Mouse (Mus musculus) skeletal muscle tissue, adult 2 months (tissue): ENCODE results near the gene Psph.
"Not testable (repeated sequence)": the region's sequence is repeated elsewhere in the genome, so short reads cannot be mapped to it uniquely, and the experiment has no call there.

Source experiments
- DNase-seq: peaks from one replicate; pipeline ENCODE4 v3.0.0-alpha.2; 2012; ENCODE audit warnings: low read depth, low spot score

Gene Psph

GRCm38 (mm10) chr5:129786818-129787790 is at the start of gene Psph:
Gene Psph (minus strand): TSS chr5:129787449.
- DNase-seq = peak; percentile 99

GRCm38 (mm10) chr5:129790591-129790990 is 3.3 kb upstream of the Psph start:
- not testable (repeated sequence) for DNase-seq

GRCm38 (mm10) chr5:129787818-129788593 is 757 bp upstream of the Psph start:
- DNase-seq = no peak

- no peak for DNase-seq
Observed at GRCm38 (mm10) chr5:129786161-129786560, 1.1 kb downstream of the Psph start.

- DNase-seq = no peak
Observed at GRCm38 (mm10) chr5:129785235-129785870, 1.9 kb downstream of the Psph start.

GRCm38 (mm10) chr5:129782211-129782610 is 5.0 kb downstream of the Psph start:
- DNase-seq = peak; percentile 36

- no peak for DNase-seq
Observed at GRCm38 (mm10) chr5:129780131-129780530, 7.1 kb downstream of the Psph start.

GRCm38 (mm10) chr5:129778996-129779716 is 8.1 kb downstream of the Psph start:
- peak; percentile 68 for DNase-seq

GRCm38 (mm10) chr5:129778348-129778995 is 8.8 kb downstream of the Psph start:
- DNase-seq = no peak

GRCm38 (mm10) chr5:129774661-129775060 is 12.6 kb downstream of the Psph start:
- DNase-seq = no peak

GRCm38 (mm10) chr5:129773330-129773729 is 13.9 kb downstream of the Psph start:
- not testable (repeated sequence) for DNase-seq

GRCm38 (mm10) chr5:129772433-129772832 is 14.8 kb downstream of the Psph start:
- DNase-seq = no peak

- no peak for DNase-seq
Observed at GRCm38 (mm10) chr5:129770443-129771355, 16.6 kb downstream of the Psph start.

GRCm38 (mm10) chr5:129761865-129762540 is 25.2 kb downstream of the Psph start:
- no peak for DNase-seq

GRCm38 (mm10) chr5:129759929-129760480 is 27.2 kb downstream of the Psph start:
- no peak for DNase-seq

- no peak for DNase-seq
Observed at GRCm38 (mm10) chr5:129756886-129757285, 30.4 kb downstream of the Psph start.

GRCm38 (mm10) chr5:129744050-129744449 is 43.2 kb downstream of the Psph start:
- DNase-seq = no peak

- no peak for DNase-seq
Observed at GRCm38 (mm10) chr5:129742903-129743488, 44.3 kb downstream of the Psph start.
